Mouse (Mus musculus) heart, adult 9 months (tissue): ENCODE results near the gene Plekhb1.

ENCODE experiments used
- DNase-seq, 2 experiments: peaks; one replicate each; pipeline ENCODE4 v3.0.0; 2022; ENCODE audit warnings: low spot score in 2 of 2

Gene Plekhb1

DNA sequence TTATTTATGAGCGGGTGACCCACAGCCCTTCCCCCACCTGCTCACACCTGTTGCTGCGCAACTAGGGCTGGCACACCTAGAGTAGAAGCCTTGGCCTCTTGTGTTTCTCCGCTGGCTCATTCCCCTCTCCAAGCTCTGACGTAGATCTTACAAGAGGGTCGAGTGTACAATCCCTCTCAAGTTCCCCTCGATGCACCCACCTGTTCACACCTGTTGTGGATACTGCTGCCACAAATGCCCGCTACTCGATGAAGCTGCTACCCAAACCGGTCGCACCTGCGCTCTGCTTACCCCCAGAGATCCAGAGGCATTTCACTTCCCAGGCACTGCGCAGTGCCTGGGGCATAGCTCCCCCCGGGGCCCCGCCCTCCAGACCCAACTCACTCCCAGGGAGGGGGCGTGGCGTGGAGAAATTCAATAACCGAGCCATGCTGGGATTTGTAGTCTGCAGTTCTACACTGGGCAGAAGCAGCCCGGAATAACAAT, 4.1 kb downstream of the Plekhb1 start:
- DNase-seq, result no peak

- no peak for DNase-seq
Measured at GRCm38 (mm10) chr7:100656739-100657138, 5.5 kb downstream of the Plekhb1 start.

- no peak for DNase-seq
Measured at GRCm38 (mm10) chr7:100654441-100654840, 7.8 kb downstream of the Plekhb1 start.

DNA sequence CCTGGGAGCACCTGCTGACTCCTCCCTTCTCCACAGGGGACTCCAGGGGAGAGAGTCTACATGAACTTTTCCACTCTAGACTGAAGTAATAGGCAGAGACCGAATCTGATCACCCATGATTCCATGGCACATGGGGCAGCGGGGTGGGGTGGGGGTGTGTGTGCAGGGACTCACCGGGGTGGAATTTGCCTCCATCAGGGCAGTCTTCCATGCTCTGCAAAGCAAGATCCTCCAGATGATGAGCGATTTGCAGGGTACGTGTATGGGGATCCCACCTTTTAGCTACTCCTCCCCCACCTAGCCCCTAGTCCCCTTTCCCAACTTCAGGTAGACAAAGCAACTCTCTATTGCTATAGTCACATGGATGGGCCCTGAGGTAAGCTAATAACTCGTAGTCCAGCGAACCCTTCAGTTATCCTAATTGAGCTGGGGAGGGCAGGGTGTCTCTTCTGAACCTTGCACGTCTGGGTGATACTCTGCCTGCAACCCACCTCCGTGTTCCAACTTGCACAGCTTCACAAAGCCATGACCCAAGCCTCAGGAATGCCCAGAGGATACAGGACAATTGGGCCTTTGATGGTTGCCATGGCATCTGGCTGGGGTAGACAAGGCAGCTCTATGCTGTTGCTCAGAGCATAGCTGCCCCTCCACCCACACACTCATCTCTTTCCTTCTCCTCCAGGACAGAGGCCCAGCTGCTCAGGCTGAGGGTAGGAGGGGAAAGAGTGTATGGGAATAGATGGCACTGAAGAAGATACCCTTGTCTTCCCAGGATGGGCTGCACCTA, 8.5 kb downstream of the Plekhb1 start:
- no peak for DNase-seq

DNA sequence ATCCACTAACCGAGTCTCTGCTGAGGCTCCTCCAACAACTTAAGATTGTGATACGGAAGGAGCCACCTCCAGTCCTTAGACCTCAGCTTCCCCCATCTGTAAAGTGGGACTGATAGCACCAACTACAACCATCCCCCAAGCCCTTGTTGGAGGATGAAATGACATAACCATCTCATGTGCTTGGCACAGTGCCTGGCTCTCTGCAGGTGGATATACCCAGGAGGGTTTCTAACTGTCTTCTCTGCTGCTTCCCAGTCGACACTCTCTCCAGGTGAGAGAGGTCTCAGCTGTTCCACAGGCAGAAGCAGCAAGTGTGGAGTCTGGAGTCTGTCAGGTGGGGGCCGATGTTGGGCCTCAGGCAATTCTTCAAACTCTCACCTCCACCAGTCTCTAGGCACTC, 11.2 kb downstream of the Plekhb1 start:
- DNase-seq, result no peak

DNA sequence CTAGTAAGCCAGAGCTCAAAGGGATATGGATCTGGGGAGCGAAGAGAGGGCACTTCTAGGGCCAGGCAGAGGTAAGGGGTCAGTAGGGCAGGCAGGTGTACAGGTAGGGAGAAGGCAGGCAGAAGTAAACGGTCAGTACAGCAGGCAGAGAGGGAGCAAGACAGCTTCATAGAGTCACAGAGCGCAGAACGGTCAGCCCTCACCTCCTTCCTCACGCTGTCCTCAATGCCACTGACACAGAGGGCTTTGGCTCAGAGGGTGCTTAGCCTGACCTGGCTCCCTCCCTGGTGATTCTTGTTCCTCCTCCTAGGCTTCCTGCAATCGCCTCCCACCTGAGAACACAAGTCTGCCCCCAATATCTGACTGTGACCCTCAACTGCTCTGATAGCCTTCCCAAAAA, 11.8 kb downstream of the Plekhb1 start:
- DNase-seq, result no peak

GRCm38 (mm10) chr7:100649826-100650225, 12.4 kb downstream of the Plekhb1 start:
- DNase-seq, result no peak

DNA sequence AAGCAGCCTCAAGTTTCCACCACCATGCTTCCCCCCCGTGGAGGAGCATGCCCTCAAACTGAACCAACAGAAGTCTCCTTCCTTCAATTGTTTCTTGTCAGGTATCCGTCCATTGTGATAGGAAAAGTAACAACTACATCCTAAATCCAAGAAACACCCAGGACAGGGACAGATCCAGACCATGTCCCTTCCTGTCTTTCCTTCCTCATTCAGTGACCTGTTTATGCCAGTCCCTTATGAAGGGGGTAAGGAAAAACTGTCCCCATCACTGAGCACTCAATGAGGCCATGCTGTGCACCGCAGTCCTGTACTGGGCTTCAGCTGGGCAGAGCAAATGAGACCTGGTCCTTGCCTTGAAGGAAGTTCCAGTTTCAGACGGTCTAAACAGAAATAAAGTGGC, 13.1 kb downstream of the Plekhb1 start:
- no peak for DNase-seq

DNA sequence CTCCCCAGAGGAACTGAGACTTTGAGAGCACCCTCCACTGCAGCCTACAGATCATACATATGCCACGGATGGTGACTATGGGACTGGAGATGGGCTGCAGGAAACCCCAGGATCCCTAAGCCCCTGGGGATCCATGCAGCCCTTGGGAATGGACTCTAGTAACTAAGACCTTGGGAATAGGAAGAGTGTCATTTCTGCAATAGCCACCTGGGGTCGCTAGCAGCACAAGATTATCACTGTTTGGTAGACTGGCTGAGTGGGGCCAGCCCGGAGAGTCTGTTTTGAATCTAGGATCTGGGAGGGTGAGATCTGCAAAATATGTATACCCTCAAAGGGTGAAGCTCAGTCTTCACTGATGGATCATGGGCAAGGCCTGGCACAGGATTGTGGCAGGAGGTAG, 17.1 kb downstream of the Plekhb1 start:
- DNase-seq, result peak; percentile 30 to 52

DNA sequence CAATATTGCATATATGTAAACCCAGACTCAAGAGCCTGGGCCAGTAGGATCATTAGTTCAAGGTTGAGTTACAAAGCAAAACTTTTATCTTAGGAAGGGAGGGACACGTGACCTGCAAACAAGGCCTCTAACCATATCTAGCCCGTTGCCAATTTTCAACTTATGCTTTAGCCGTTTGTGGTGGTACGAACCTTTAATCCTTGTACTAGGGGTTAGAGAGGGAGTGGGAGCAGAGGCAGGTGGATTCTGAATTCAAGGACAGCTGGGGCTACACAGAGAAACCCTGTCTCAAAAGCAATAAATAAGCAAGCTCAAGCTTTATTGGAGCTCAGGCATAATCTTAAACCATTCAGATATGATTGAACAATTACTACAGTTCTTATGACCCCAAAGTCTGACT, 19.8 kb downstream of the Plekhb1 start:
- no peak for DNase-seq

GRCm38 (mm10) chr7:100637657-100638056, 24.6 kb downstream of the Plekhb1 start:
- no peak for DNase-seq

DNA sequence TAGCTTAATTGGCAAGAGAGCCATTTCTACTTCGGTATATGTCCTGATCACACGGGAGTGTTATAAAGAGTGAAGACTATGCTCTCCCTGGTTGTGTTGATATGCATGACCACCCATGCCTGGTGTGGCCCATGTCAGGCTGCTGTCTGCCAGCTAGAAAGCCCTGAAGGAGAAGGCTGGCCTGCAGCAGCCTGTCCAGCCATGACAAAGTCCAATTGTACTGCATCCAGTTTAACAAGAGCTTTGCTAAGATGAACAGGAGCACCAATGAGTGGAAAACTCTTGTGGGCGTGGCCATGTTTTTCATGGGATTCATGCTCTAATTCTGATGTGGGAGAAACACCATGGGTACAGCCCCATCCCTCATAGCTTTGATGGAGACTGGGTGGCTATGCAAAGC, 37.7 kb downstream of the Plekhb1 start:
- DNase-seq, result no peak

GRCm38 (mm10) chr7:100622277-100622676, 39.9 kb downstream of the Plekhb1 start:
- DNase-seq, result no peak

GRCm38 (mm10) chr7:100616121-100616857, 45.9 kb downstream of the Plekhb1 start:
- DNase-seq, result no peak

GRCm38 (mm10) chr7:100608910-100609309, 53.3 kb downstream of the Plekhb1 start:
- no peak for DNase-seq

DNA sequence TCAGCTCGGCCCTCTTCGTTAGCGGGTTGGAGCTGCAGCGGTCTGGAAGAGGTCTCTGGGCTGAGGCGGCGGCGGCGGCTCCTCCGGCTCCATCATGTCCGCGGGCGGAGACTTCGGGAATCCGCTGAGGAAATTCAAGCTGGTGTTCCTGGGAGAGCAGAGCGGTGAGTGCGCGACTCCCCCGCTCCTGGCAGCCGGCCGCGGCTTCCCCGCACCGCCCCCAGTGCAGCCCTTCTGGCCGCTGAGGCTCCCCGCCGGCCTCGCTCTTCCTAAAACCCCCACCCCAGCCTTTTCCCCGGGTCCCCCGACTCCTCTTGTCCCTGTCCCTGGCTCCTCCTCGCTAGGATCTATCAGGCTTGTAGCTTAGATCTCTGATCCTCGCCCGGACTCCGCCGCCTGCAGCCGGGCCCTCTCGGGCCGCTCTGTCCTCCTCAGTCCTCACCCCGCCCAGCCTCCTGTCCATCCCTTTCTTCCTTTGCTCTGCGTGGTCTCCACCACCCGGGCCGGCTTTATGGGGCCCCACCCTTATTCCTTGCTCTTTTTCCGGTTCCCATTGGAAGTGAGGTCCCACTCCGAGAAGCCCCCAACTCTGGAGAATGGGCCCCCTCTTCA, 54.0 kb downstream of the Plekhb1 start, which contains the start of gene Mrpl48:
Gene Mrpl48 (minus strand): TSS at position 172 of the 612 bp plus-strand sequence.
- DNase-seq, result peak; percentile 48 to 51

DNA sequence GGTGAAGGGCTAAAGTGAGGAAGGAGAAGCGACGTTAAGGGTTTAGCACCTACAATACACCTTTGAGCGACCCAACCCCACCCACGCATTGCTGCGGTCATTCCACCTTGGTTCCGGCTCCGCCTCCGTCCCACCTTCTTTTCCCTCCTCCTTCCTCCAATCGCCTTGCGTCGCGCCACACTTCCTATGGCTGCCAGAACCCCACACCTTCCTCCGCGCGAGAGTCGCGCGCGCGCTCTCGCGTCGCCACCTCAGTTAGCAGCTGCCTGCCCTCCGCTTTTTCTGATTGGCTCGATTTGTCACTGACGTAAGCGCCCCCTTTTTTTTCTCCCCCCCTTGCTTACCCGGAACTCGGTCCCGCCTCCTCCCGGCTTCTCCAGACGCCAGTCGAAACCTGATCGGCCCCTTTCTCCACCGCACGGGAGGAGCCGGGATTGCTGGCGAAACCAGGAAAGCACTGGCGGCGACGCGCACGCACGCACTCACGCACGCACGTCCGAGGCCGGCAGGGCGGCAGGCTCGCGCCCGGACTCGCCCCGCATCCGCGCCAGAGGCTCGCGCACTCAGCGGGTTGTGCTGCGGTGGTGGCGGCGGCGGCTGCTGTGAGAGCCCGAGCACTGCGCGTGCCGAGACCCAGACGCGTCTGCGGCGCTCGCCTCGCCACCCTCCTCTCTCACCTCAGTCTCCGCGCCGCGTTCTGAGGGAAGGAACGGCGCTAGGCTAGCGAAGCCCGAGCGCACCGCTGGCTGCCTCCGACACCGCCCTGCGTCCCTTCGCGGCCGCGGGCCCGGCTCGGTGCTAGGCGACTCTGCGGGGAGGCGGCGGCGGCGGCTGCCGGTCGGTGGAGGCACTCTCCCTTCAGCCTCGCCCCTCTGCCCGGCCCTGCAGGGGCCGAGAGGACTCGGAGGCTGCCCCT, 54.7 kb downstream of the Plekhb1 start, which contains the start of gene Rab6a:
Gene Rab6a (plus strand): TSS at position 197 of the 916 bp plus-strand sequence.
- DNase-seq, result peak; percentile 98

GRCm38 (mm10) chr7:100600211-100600610, 62.0 kb downstream of the Plekhb1 start:
- no peak for DNase-seq

GRCm38 (mm10) chr7:100593349-100593748, 68.9 kb downstream of the Plekhb1 start:
- DNase-seq, result no peak
